Mouse (Mus musculus): Measurements from ENCODE around the gene Pla2g3.

GRCm38 (mm10) chr11:3494857-3495256, 6.8 kb downstream of the Pla2g3 start:
- TF ChIP-seq GATA1 (IDR thresholded peaks at IDR 0.05; ENCODE audit: borderline replicate concordance, low read length) (no peak), FLI1 (IDR thresholded peaks at IDR 0.05; ENCODE audit: low read length) (no peak)
